ENCODE assay signal across 20 mouse cellular contexts in the genomic region with DNA sequence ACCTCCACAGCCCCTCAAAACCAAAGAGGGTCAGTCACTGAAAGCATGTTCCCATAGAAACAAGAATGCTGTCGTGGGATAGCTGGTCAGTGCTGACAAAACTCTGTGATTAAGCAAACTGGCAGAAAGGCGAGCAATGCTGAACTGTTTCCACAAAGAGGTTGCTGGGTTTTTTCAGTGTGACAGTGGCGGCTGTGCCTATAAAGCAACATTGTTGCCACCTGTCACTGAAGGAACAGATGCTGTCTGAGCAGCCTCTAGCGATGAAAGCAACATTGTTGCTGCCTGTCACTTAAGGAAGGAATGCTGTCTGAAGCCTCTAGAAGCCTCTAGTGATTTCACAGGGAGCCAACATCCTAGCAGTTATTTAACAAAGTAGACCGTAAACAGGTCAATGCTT. TPM values are rescaled to one million over a fixed set of nuclear protein-coding genes. Genes with fewer than 3 reads are reported as not detected.
A peak's percentile ranks its signal among the peaks of the same experiment; 100 is the strongest.
DNase-seq lines count a peak whose midpoint lies in the region; ATAC-seq and TF ChIP-seq lines count a peak whose summit lies in the region.
"Had no signal": no experiment of that assay in that cellular context is flagged by ENCODE, and none has a peak within 500 bp of the region (broad histone marks: within the 10 kb centered on the region; RNA-seq: fewer than 3 reads in every experiment).

No protein-coding gene starts in this region.

- no peak overlapping the region for H3ac ChIP-seq in myocyte (ENCODE audit: control insufficient read depth, insufficient read length)

- H3K27me3 ChIP-seq in limb, embryonic 13.5 days = no peaks in the 10 kb centered on the region
- no peaks in the 10 kb centered on the region for H3K27me3 ChIP-seq in limb, embryonic 10.5 days (ENCODE audit: low read depth, poor library complexity, severe bottlenecking)
- no peaks in the 10 kb centered on the region for H3K27me3 ChIP-seq in forebrain, embryonic 16.5 days (replicated peaks; ENCODE audit: control insufficient read depth, insufficient read depth, low read length)
- H3K27me3 ChIP-seq in hindbrain, postnatal 0 days (ENCODE audit: insufficient read depth, low read length) = no peaks in the 10 kb centered on the region
- no peaks in the 10 kb centered on the region for H3K27me3 ChIP-seq in myocyte (ENCODE audit: control insufficient read depth, insufficient read depth, insufficient read length)
- H3K27me3 ChIP-seq in kidney, embryonic 14.5 days (ENCODE audit: control insufficient read depth, insufficient read depth, low read length) = no peaks in the 10 kb centered on the region
- H3K27me3 ChIP-seq: CH12.LX; heart, embryonic 13.5 days; limb, embryonic 15.5 days had no signal

- ATAC-seq in limb, embryonic 13.5 days (ENCODE audit: low FRiP score, low read depth) = no peak
- peak; percentile 59 for ATAC-seq in forebrain, embryonic 16.5 days
- ATAC-seq in hindbrain, postnatal 0 days = peak; percentile 55
- ATAC-seq in kidney, embryonic 14.5 days (ENCODE audit: low FRiP score, low TSS enrichment) = no peak
- ATAC-seq: inflammation-experienced regulatory T-cells, adult 6 months had no signal

- no peak for TF ChIP-seq POLR2A in myocyte (IDR thresholded peaks at IDR 0.05; ENCODE audit: insufficient read length, low read depth)

- no peak for TF ChIP-seq CTCF in hindbrain, postnatal 0 days (IDR thresholded peaks at IDR 0.05; ENCODE audit: low read depth)

- H3K9me3 ChIP-seq in limb, embryonic 13.5 days = no peaks in the 10 kb centered on the region
- no peaks in the 10 kb centered on the region for H3K9me3 ChIP-seq in limb, embryonic 10.5 days (replicated peaks)
- H3K9me3 ChIP-seq in forebrain, embryonic 16.5 days (ENCODE audit: control insufficient read depth, low read length) = no peaks in the 10 kb centered on the region
- no peaks in the 10 kb centered on the region for H3K9me3 ChIP-seq in hindbrain, postnatal 0 days (ENCODE audit: low read length)
- H3K9me3 ChIP-seq in kidney, embryonic 14.5 days (ENCODE audit: control insufficient read depth, low read length) = no peaks in the 10 kb centered on the region
- H3K9me3 ChIP-seq: heart, embryonic 13.5 days; limb, embryonic 15.5 days had no signal

- H3K9ac ChIP-seq in limb, embryonic 13.5 days = no peak overlapping the region
- 0 out of 2 replicates have a peak overlapping the region, but pooled peaks have one; percentile 2 for H3K9ac ChIP-seq in forebrain, embryonic 16.5 days (replicated peaks; ENCODE audit: low read depth, low read length)
- no peak overlapping the region for H3K9ac ChIP-seq in hindbrain, postnatal 0 days (replicated peaks; ENCODE audit: low read length)
- no peak overlapping the region for H3K9ac ChIP-seq in kidney, embryonic 14.5 days (ENCODE audit: low read depth, low read length)
- H3K9ac ChIP-seq: heart, embryonic 13.5 days; limb, embryonic 15.5 days had no signal

- 62% methylated on average over 5 of the region's 5 CpGs for WGBS in limb, embryonic 13.5 days
- 84% methylated on average over 5 of the region's 5 CpGs for WGBS in limb, embryonic 10.5 days
- 32% methylated on average over 5 of the region's 5 CpGs for WGBS in forebrain, embryonic 16.5 days
- WGBS in hindbrain, postnatal 0 days = 18% methylated on average over 5 of the region's 5 CpGs
- WGBS in kidney, embryonic 14.5 days = 43% methylated on average over 5 of the region's 5 CpGs

- no peak overlapping the region for H3K4me3 ChIP-seq in limb, embryonic 13.5 days
- no peak overlapping the region for H3K4me3 ChIP-seq in limb, embryonic 10.5 days
- no peak overlapping the region for H3K4me3 ChIP-seq in forebrain, embryonic 16.5 days (replicated peaks; ENCODE audit: low read length)
- no peak overlapping the region for H3K4me3 ChIP-seq in hindbrain, postnatal 0 days (ENCODE audit: low read length)
- H3K4me3 ChIP-seq in myocyte = no peak overlapping the region
- no peak overlapping the region for H3K4me3 ChIP-seq in kidney, embryonic 14.5 days (ENCODE audit: low read length)
- H3K4me3 ChIP-seq: heart, embryonic 13.5 days; limb, embryonic 15.5 days had no signal

- peaks cover 29% of the 10 kb centered on the region for H3K36me3 ChIP-seq in limb, embryonic 13.5 days
- peaks cover 91% of the 10 kb centered on the region for H3K36me3 ChIP-seq in limb, embryonic 10.5 days
- peaks cover 6% of the 10 kb centered on the region; the same call in 1 of the 2 replicates for H3K36me3 ChIP-seq in forebrain, embryonic 16.5 days (ENCODE audit: control insufficient read depth, insufficient read depth)
- H3K36me3 ChIP-seq in hindbrain, postnatal 0 days (ENCODE audit: insufficient read depth, low read length) = peaks cover 7% of the 10 kb centered on the region; the same call in 1 of the 2 replicates
- no peaks in the 10 kb centered on the region for H3K36me3 ChIP-seq in myocyte (ENCODE audit: control insufficient read depth, insufficient read depth)
- H3K36me3 ChIP-seq in kidney, embryonic 14.5 days (ENCODE audit: control insufficient read depth, insufficient read depth, low read length) = no peaks in the 10 kb centered on the region; the same call in 1 of the 2 replicates

- peak overlapping the region; percentile 49; the same call in 1 of the 2 replicates for H3K27ac ChIP-seq in limb, embryonic 13.5 days
- no peak overlapping the region for H3K27ac ChIP-seq in limb, embryonic 10.5 days
- peak overlapping the region; percentile 25 for H3K27ac ChIP-seq in forebrain, embryonic 16.5 days (ENCODE audit: low read length)
- peak overlapping the region; percentile 45; the same call in 1 of the 2 replicates for H3K27ac ChIP-seq in hindbrain, postnatal 0 days
- no peak overlapping the region for H3K27ac ChIP-seq in kidney, embryonic 14.5 days (ENCODE audit: low read depth, low read length)
- H3K27ac ChIP-seq: heart, embryonic 13.5 days; limb, embryonic 15.5 days; stomach, postnatal 0 days had no signal

- no peak for DNase-seq in limb, embryonic 10.5 days (ENCODE audit: low spot score)
- peak; percentile 62 for DNase-seq in hindbrain, postnatal 0 days (ENCODE audit: low spot score)
- DNase-seq in right cerebral cortex, postnatal 25 days = no peak
- no peak for DNase-seq in layer of hippocampus, postnatal 36 days
- DNase-seq: cerebellum, adult 9-10 months; gastrocnemius, postnatal 25 days; lung, adult 18-20 months; lung, postnatal 4 days; spleen, adult 18-20 months had no signal

- peaks cover 9% of the 10 kb centered on the region for H3K4me1 ChIP-seq in limb, embryonic 13.5 days
- peaks cover 38% of the 10 kb centered on the region for H3K4me1 ChIP-seq in limb, embryonic 10.5 days
- peaks cover 25% of the 10 kb centered on the region for H3K4me1 ChIP-seq in forebrain, embryonic 16.5 days (replicated peaks; ENCODE audit: control insufficient read depth, insufficient read depth, low read length)
- H3K4me1 ChIP-seq in hindbrain, postnatal 0 days (ENCODE audit: insufficient read depth, low read length) = peaks cover 7% of the 10 kb centered on the region
- peaks cover 22% of the 10 kb centered on the region for H3K4me1 ChIP-seq in kidney, embryonic 14.5 days (ENCODE audit: control insufficient read depth, insufficient read depth, low read length)

- H3K79me2 ChIP-seq in myocyte (ENCODE audit: control insufficient read depth, insufficient read depth) = no peaks in the 10 kb centered on the region

- H3K4me2 ChIP-seq in limb, embryonic 13.5 days (replicated peaks) = no peak overlapping the region
- H3K4me2 ChIP-seq in forebrain, embryonic 16.5 days (ENCODE audit: low read length) = no peak overlapping the region
- no peak overlapping the region for H3K4me2 ChIP-seq in hindbrain, postnatal 0 days (ENCODE audit: low read depth, low read length)
- peak overlapping the region; percentile 18 for H3K4me2 ChIP-seq in myocyte (ENCODE audit: low read depth)
- H3K4me2 ChIP-seq in kidney, embryonic 14.5 days (replicated peaks; ENCODE audit: low read depth, low read length) = no peak overlapping the region
- H3K4me2 ChIP-seq: heart, embryonic 13.5 days; limb, embryonic 15.5 days had no signal

RNA-seq across cellular contexts. Expression of gene Golm1, which starts 23.0 kb away (rescaled TPM):
- 48.0 and 50.7 TPM in 2 replicates for polyA plus RNA-seq in limb, embryonic 13.5 days (2015; fragmentation: Nextera tagmentation; extraction: Ambion mirVana)
- polyA plus RNA-seq in limb, embryonic 10.5 days (2016; fragmentation: Nextera tagmentation; extraction: Ambion mirVana) = 78.4 and 80.2 TPM in 2 replicates
- polyA plus RNA-seq in forebrain, embryonic 16.5 days (2015; fragmentation: Nextera tagmentation; extraction: Ambion mirVana) = 40.9 and 49.6 TPM in 2 replicates
- total RNA-seq in hindbrain, postnatal 0 days (2014; rRNA removed) = 16.8 and 17.9 TPM in 2 replicates
- 20.2 and 22.9 TPM in 2 replicates for polyA plus RNA-seq in hindbrain, postnatal 0 days (2015; fragmentation: Nextera tagmentation; extraction: Ambion mirVana)
- 4.8 TPM for polyA plus RNA-seq in myocyte (2012; fragmentation: generic; extraction: Trizol)
- 27.9 and 41.9 TPM in 2 replicates for polyA plus RNA-seq in kidney, embryonic 14.5 days (2014; fragmentation: Nextera tagmentation; extraction: Ambion mirVana)
- 10 to 100 TPM; 64.3 to 74.2 TPM for total RNA-seq in layer of hippocampus, postnatal 36 days (2021)

RNA-seq across cellular contexts. Expression of gene 4921517D22Rik, which starts 41.3 kb away (rescaled TPM):
- polyA plus RNA-seq in limb, embryonic 13.5 days (2015; fragmentation: Nextera tagmentation; extraction: Ambion mirVana) = not detected in 2 replicates
- polyA plus RNA-seq in limb, embryonic 10.5 days (2016; fragmentation: Nextera tagmentation; extraction: Ambion mirVana) = not detected in 2 replicates
- polyA plus RNA-seq in forebrain, embryonic 16.5 days (2015; fragmentation: Nextera tagmentation; extraction: Ambion mirVana) = not detected in 2 replicates
- total RNA-seq in hindbrain, postnatal 0 days (2014; rRNA removed) = not detected in 2 replicates
- not detected in 2 replicates for polyA plus RNA-seq in hindbrain, postnatal 0 days (2015; fragmentation: Nextera tagmentation; extraction: Ambion mirVana)
- polyA plus RNA-seq in myocyte (2012; fragmentation: generic; extraction: Trizol) = not detected
- polyA plus RNA-seq in kidney, embryonic 14.5 days (2014; fragmentation: Nextera tagmentation; extraction: Ambion mirVana) = not detected in 2 replicates
- total RNA-seq in layer of hippocampus, postnatal 36 days (2021) = not detected
- total RNA-seq: CH12.LX; gastrocnemius, postnatal 25 days; layer of hippocampus, postnatal 10 days had no signal
- polyA plus RNA-seq: heart, embryonic 13.5 days; inflammation-experienced regulatory T-cells, adult 6 months; kidney, embryonic 16.5 days; limb, embryonic 15.5 days; stomach, postnatal 0 days had no signal

RNA-seq across cellular contexts. Expression of gene Spata31d1a, which starts 57.5 kb away (rescaled TPM):
- polyA plus RNA-seq in limb, embryonic 13.5 days (2015; fragmentation: Nextera tagmentation; extraction: Ambion mirVana) = not detected in 2 replicates
- 0.05 TPM in 1 of 2 replicates, not detected in the other for polyA plus RNA-seq in limb, embryonic 10.5 days (2016; fragmentation: Nextera tagmentation; extraction: Ambion mirVana)
- polyA plus RNA-seq in forebrain, embryonic 16.5 days (2015; fragmentation: Nextera tagmentation; extraction: Ambion mirVana) = 0.20 TPM in 1 of 2 replicates, not detected in the other
- total RNA-seq in hindbrain, postnatal 0 days (2014; rRNA removed) = not detected in 2 replicates
- polyA plus RNA-seq in hindbrain, postnatal 0 days (2015; fragmentation: Nextera tagmentation; extraction: Ambion mirVana) = 0.09 and 0.16 TPM in 2 replicates
- not detected for polyA plus RNA-seq in myocyte (2012; fragmentation: generic; extraction: Trizol)
- polyA plus RNA-seq in kidney, embryonic 14.5 days (2014; fragmentation: Nextera tagmentation; extraction: Ambion mirVana) = 0.43 TPM in 1 of 2 replicates, not detected in the other
- under 1 TPM; 0.08 to 0.40 TPM for total RNA-seq in layer of hippocampus, postnatal 36 days (2021)
- total RNA-seq: CH12.LX; gastrocnemius, postnatal 25 days had no signal
- polyA plus RNA-seq: heart, embryonic 13.5 days; inflammation-experienced regulatory T-cells, adult 6 months; kidney, embryonic 16.5 days; limb, embryonic 15.5 days; stomach, postnatal 0 days had no signal

RNA-seq across cellular contexts. Expression of gene Spata31d1b, which starts 59.4 kb away (rescaled TPM):
- not detected in 2 replicates for polyA plus RNA-seq in limb, embryonic 13.5 days (2015; fragmentation: Nextera tagmentation; extraction: Ambion mirVana)
- polyA plus RNA-seq in limb, embryonic 10.5 days (2016; fragmentation: Nextera tagmentation; extraction: Ambion mirVana) = not detected in 2 replicates
- not detected in 2 replicates for polyA plus RNA-seq in forebrain, embryonic 16.5 days (2015; fragmentation: Nextera tagmentation; extraction: Ambion mirVana)
- 0.21 TPM in 1 of 2 replicates, not detected in the other for total RNA-seq in hindbrain, postnatal 0 days (2014; rRNA removed)
- polyA plus RNA-seq in hindbrain, postnatal 0 days (2015; fragmentation: Nextera tagmentation; extraction: Ambion mirVana) = not detected in 2 replicates
- polyA plus RNA-seq in myocyte (2012; fragmentation: generic; extraction: Trizol) = not detected
- not detected in 2 replicates for polyA plus RNA-seq in kidney, embryonic 14.5 days (2014; fragmentation: Nextera tagmentation; extraction: Ambion mirVana)
- total RNA-seq in layer of hippocampus, postnatal 36 days (2021) = under 1 TPM; 0.07 to 0.20 TPM
- total RNA-seq: gastrocnemius, postnatal 25 days had no signal
- polyA plus RNA-seq: heart, embryonic 13.5 days; inflammation-experienced regulatory T-cells, adult 6 months; kidney, embryonic 16.5 days; limb, embryonic 15.5 days; stomach, postnatal 0 days had no signal

Comparison
In these comparisons a context has a peak if more than half of its experiments do, and no peak if none do; other contexts are left out.
1. H3K27ac ChIP-seq: peak in limb, embryonic 13.5 days (single experiment), forebrain, embryonic 16.5 days (single experiment) and hindbrain, postnatal 0 days (single experiment); none in limb, embryonic 10.5 days (single experiment) and kidney, embryonic 14.5 days (single experiment).
2. ATAC-seq: peak in forebrain, embryonic 16.5 days (single experiment) and hindbrain, postnatal 0 days (single experiment); none in limb, embryonic 13.5 days (single experiment) and kidney, embryonic 14.5 days (single experiment).